Mouse (Mus musculus): ENCODE measurements around the gene Gm20937. TPM values are rescaled to one million over a fixed set of nuclear protein-coding genes. Genes with fewer than 3 reads are reported as not detected.

Gene Gm20937
- not detected in 2 replicates for polyA plus RNA-seq (2012; rRNA removed)

GRCm38 (mm10) chrY:68294798-68295197 lies at the start of gene Gm20937:
TSS of gene Gm20937 (minus strand) at chrY:68294898.

Other genes with a start within 250 kb of the Gm20937 start
- gene Gm20816, start 243.1 kb upstream of the Gm20937 start, polyA plus RNA-seq (2012; rRNA removed): not detected in 2 replicates

All from liver, embryonic 14 days (tissue).